Mouse (Mus musculus) kidney, postnatal 0 days (tissue): ENCODE measurements around the gene Ptpn14. TPM values are rescaled to one million over a fixed set of nuclear protein-coding genes. Genes with fewer than 3 reads are reported as not detected.
"Not testable (repeated sequence)": the region's sequence is repeated elsewhere in the genome, so short reads cannot be mapped to it uniquely, and the experiment has no call there.

ENCODE experiments used
- ATAC-seq: fragments of 200-750 bp; cut with Nextera tagmentation; replicated peaks from 2 replicates; pipeline ENCODE4 v1.8.0; 2017; ENCODE audit warnings: low read depth, moderate number of reproducible peaks, moderate TSS enrichment, moderate library complexity; ENCODE audit not compliant: low FRiP score
- DNase-seq: peaks from one replicate; pipeline ENCODE4 v3.0.0-alpha.2; 2016; ENCODE audit warnings: low spot score
- H3K27ac ChIP-seq: fragments of 300-500 bp; sonication (generic); 2 replicates; pipeline ENCODE4 v1.5.1; 2014; ENCODE audit warnings: mild to moderate bottlenecking
- H3K27me3 ChIP-seq: fragments of 300-500 bp; sonication (generic); 2 replicates; pipeline ENCODE4 v1.6.1; 2014; ENCODE audit warnings: low read length, mixed read lengths; ENCODE audit not compliant: insufficient read depth
- H3K36me3 ChIP-seq: fragments of 300-500 bp; sonication (generic); 2 replicates; pipeline ENCODE4 v1.6.1; 2014; ENCODE audit warnings: low read length, mixed read lengths; ENCODE audit not compliant: insufficient read depth
- H3K4me1 ChIP-seq: fragments of 300-500 bp; sonication (generic); replicated peaks from 2 replicates; pipeline ENCODE4 v1.6.1; 2014; ENCODE audit warnings: antibody characterized with exemption, low read length, mixed read lengths; ENCODE audit not compliant: insufficient read depth
- H3K4me2 ChIP-seq: fragments of 300-500 bp; sonication (generic); 2 replicates; pipeline ENCODE4 v1.6.1; 2014; ENCODE audit warnings: mild to moderate bottlenecking, low read length, moderate library complexity, mixed read lengths
- H3K4me3 ChIP-seq: fragments of 300-500 bp; sonication (generic); replicated peaks from 2 replicates; pipeline ENCODE4 v1.5.1; 2014; ENCODE audit warnings: low read depth, low read length
- H3K9ac ChIP-seq: fragments of 300-500 bp; sonication (generic); 2 replicates; pipeline ENCODE4 v1.6.1; 2014; ENCODE audit warnings: low read depth, low read length
- H3K9me3 ChIP-seq: fragments of 300-500 bp; sonication (generic); replicated peaks from 2 replicates; pipeline ENCODE4 v1.6.1; 2016; ENCODE audit warnings: low read length, inconsistent platforms, mixed read lengths
- CTCF ChIP-seq: IDR thresholded peaks from 2 replicates; pipeline ENCODE4 v1.5.1; 2016; ENCODE audit warnings: antibody characterized with exemption, low read depth, mild to moderate bottlenecking, moderate library complexity
- WGBS: fragments of 180-500 bp; shearing (Covaris S2); extraction: QIAGEN DNeasy Blood & Tissue Kit; methylation state at CpG from one replicate; pipeline ENCODE4 v1.1.7; 2014; 5-methylcytosine and 5-hydroxymethylcytosine counted together
- polyA plus RNA-seq: library from polyadenylated mRNA; unstranded; fragments of >200 nt; fragmentation: Nextera tagmentation; extraction: Ambion mirVana; gene quantifications from 2 replicates; pipeline ENCODE4 v1.2.1, GENCODE M21; 2015

Gene Ptpn14
- polyA plus RNA-seq, 1 experiment from 2014 or later: 11.1 TPM

GRCm38 (mm10) chr1:189689050-189689833 is 38.8 kb upstream of the Ptpn14 start:
- H3K9ac ChIP-seq: no peak overlapping the region
- no peak for ATAC-seq
- no peak overlapping the region for H3K27ac ChIP-seq

GRCm38 (mm10) chr1:189692442-189692841 is 35.6 kb upstream of the Ptpn14 start:
- not testable (repeated sequence) for H3K27me3 ChIP-seq, H3K27ac ChIP-seq, H3K4me1 ChIP-seq, H3K4me2 ChIP-seq, H3K9me3 ChIP-seq, H3K4me3 ChIP-seq, H3K36me3 ChIP-seq, H3K9ac ChIP-seq, DNase-seq, ATAC-seq
- WGBS: 32% methylated on average over 3 of the region's 3 CpGs

More at GRCm38 (mm10) chr1:189689050-189689833, 38.8 kb upstream of the Ptpn14 start:
- no peak for DNase-seq
- TF ChIP-seq CTCF: no peak
- H3K4me1 ChIP-seq: peaks cover 7% of the 10 kb centered on the region; the same call in 1 of the 2 replicates
- H3K4me3 ChIP-seq: peak overlapping the region; percentile 78
- H3K27me3 ChIP-seq: no peaks in the 10 kb centered on the region
- 35% methylated on average over 4 of the region's 4 CpGs for WGBS
- peak overlapping the region; percentile 87 for H3K4me2 ChIP-seq
- H3K36me3 ChIP-seq: 0 out of 2 replicates have a peak, but pooled peaks cover 2% of the 10 kb centered on the region
- no peaks in the 10 kb centered on the region for H3K9me3 ChIP-seq

- Histone ChIP-seq H3K4me3 (no peak overlapping the region), H3K27ac (no peak overlapping the region), H3K4me2 (no peak overlapping the region), H3K36me3 (no peaks in the 10 kb centered on the region), H3K4me1 (no peaks in the 10 kb centered on the region), H3K9me3 (no peaks in the 10 kb centered on the region), H3K9ac (no peak overlapping the region), H3K27me3 (no peaks in the 10 kb centered on the region)
- ATAC-seq (no peak), DNase-seq (no peak)
- TF ChIP-seq CTCF: no peak
- 100% methylated on average over 2 of the region's 2 CpGs for WGBS
Observed at GRCm38 (mm10) chr1:189694391-189694790, 33.7 kb upstream of the Ptpn14 start.

- Histone ChIP-seq H3K27me3 (no peaks in the 10 kb centered on the region), H3K36me3 (no peaks in the 10 kb centered on the region), H3K4me2 (no peak overlapping the region), H3K27ac (no peak overlapping the region), H3K9ac (no peak overlapping the region), H3K4me1 (no peaks in the 10 kb centered on the region), H3K9me3 (no peaks in the 10 kb centered on the region), H3K4me3 (no peak overlapping the region)
- TF ChIP-seq CTCF: no peak
- ATAC-seq: no peak
- DNase-seq: no peak
Observed at GRCm38 (mm10) chr1:189695321-189695720, 32.7 kb upstream of the Ptpn14 start.

- 64% methylated on average over 4 of the region's 4 CpGs for WGBS
- H3K9ac ChIP-seq: no peak overlapping the region
- no peaks in the 10 kb centered on the region for H3K27me3 ChIP-seq
- H3K9me3 ChIP-seq: no peaks in the 10 kb centered on the region
- peak; percentile 50 for TF ChIP-seq CTCF
- no peak overlapping the region for H3K4me2 ChIP-seq
- no peak for DNase-seq
- no peak overlapping the region for H3K27ac ChIP-seq
- H3K4me1 ChIP-seq: 0 out of 2 replicates have a peak, but pooled peaks cover 3% of the 10 kb centered on the region
- no peak for ATAC-seq
- H3K4me3 ChIP-seq: no peak overlapping the region
- H3K36me3 ChIP-seq: no peaks in the 10 kb centered on the region
Observed at GRCm38 (mm10) chr1:189698416-189698815, 29.7 kb upstream of the Ptpn14 start.

- peak; percentile 8; the same call in 1 of the 2 replicates for TF ChIP-seq CTCF
- no peak overlapping the region for H3K4me3 ChIP-seq
- no peaks in the 10 kb centered on the region for H3K27me3 ChIP-seq
- H3K36me3 ChIP-seq: no peaks in the 10 kb centered on the region
- DNase-seq (no peak), ATAC-seq (no peak)
- H3K4me1 ChIP-seq: 0 out of 2 replicates have a peak, but pooled peaks cover 3% of the 10 kb centered on the region
- H3K27ac ChIP-seq: no peak overlapping the region
- H3K4me2 ChIP-seq: no peak overlapping the region
- H3K9me3 ChIP-seq: no peaks in the 10 kb centered on the region
- whole genome bisulfite sequencing: 82% methylated on average over 6 of the region's 6 CpGs
- no peak overlapping the region for H3K9ac ChIP-seq
Observed at GRCm38 (mm10) chr1:189700186-189700585, 27.9 kb upstream of the Ptpn14 start.
